Mouse (Mus musculus): ENCODE measurements around the gene Foxn1. TPM values are rescaled to one million over a fixed set of nuclear protein-coding genes. Genes with fewer than 3 reads are reported as not detected.
A peak's percentile ranks its signal among the peaks of the same experiment; 100 is the strongest.

Gene Foxn1
- polyA plus RNA-seq, 1 experiment from 2014 or later: not detected

GRCm38 (mm10) chr11:78353081-78353480 is 33.3 kb downstream of the Foxn1 start:
- no peak overlapping the region for H3K9ac ChIP-seq (ENCODE audit: low read depth, low read length)
- H3K27me3 ChIP-seq (replicated peaks; ENCODE audit: control insufficient read depth, insufficient read depth, low read length): no peaks in the 10 kb centered on the region
- H3K4me1 ChIP-seq (ENCODE audit: control insufficient read depth, insufficient read depth, low read depth, low read length): no peaks in the 10 kb centered on the region
- no peak overlapping the region for H3K4me2 ChIP-seq (ENCODE audit: low read length)
- H3K27ac ChIP-seq (ENCODE audit: low read depth, low read length): no peak overlapping the region
- no peaks in the 10 kb centered on the region for H3K9me3 ChIP-seq (ENCODE audit: control insufficient read depth, low read length)
- no peak overlapping the region for H3K4me3 ChIP-seq (ENCODE audit: low read length)
- peaks cover 6% of the 10 kb centered on the region for H3K36me3 ChIP-seq (ENCODE audit: control insufficient read depth, insufficient read depth, low read length)
- ATAC-seq: no peak
- WGBS: 92% methylated on average over 1 of the region's 1 CpGs

GRCm38 (mm10) chr11:78349441-78350358 is 36.7 kb downstream of the Foxn1 start:
- ATAC-seq: no peak
- Histone ChIP-seq H3K27ac (ENCODE audit: low read depth, low read length) (no peak overlapping the region), H3K4me2 (ENCODE audit: low read length) (no peak overlapping the region), H3K36me3 (ENCODE audit: control insufficient read depth, insufficient read depth, low read length) (peaks cover 9% of the 10 kb centered on the region), H3K4me3 (ENCODE audit: low read length) (no peak overlapping the region), H3K9me3 (ENCODE audit: control insufficient read depth, low read length) (no peaks in the 10 kb centered on the region), H3K27me3 (replicated peaks; ENCODE audit: control insufficient read depth, insufficient read depth, low read length) (no peaks in the 10 kb centered on the region), H3K9ac (ENCODE audit: low read depth, low read length) (no peak overlapping the region), H3K4me1 (ENCODE audit: control insufficient read depth, insufficient read depth, low read depth, low read length) (peaks cover 19% of the 10 kb centered on the region)
- 85% methylated on average over 4 of the region's 4 CpGs for WGBS

DNA sequence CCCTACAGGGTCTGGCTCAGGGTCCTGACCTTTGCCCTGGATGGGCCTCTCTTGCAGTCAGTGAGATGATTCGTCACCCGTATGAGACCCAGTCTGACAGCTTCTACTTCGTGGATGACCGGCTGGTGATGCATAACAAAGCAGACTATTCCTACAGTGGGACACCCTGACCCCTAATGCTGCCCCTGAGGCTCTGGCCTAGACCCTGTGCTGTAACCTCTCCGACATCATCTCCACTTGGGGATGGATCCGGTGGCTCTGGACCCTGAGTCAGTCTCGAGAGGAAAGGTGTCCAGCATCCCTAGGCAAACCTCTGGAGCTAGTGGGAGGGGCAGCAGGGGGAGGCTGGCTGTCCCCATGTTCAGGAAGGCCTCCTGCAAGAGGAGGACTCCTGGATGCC is 37.9 kb downstream of the Foxn1 start:
- ATAC-seq: no peak
- no peak overlapping the region for H3K4me2 ChIP-seq (ENCODE audit: low read length)
- no peak overlapping the region for H3K9ac ChIP-seq (ENCODE audit: low read depth, low read length)
- H3K9me3 ChIP-seq (ENCODE audit: control insufficient read depth, low read length): no peaks in the 10 kb centered on the region
- H3K27ac ChIP-seq (ENCODE audit: low read depth, low read length): no peak overlapping the region
- no peaks in the 10 kb centered on the region for H3K27me3 ChIP-seq (replicated peaks; ENCODE audit: control insufficient read depth, insufficient read depth, low read length)
- H3K36me3 ChIP-seq (ENCODE audit: control insufficient read depth, insufficient read depth, low read length): peaks cover 9% of the 10 kb centered on the region
- H3K4me3 ChIP-seq (ENCODE audit: low read length): no peak overlapping the region
- peaks cover 25% of the 10 kb centered on the region for H3K4me1 ChIP-seq (ENCODE audit: control insufficient read depth, insufficient read depth, low read depth, low read length)
- 30% methylated on average over 7 of the region's 7 CpGs for WGBS

DNA sequence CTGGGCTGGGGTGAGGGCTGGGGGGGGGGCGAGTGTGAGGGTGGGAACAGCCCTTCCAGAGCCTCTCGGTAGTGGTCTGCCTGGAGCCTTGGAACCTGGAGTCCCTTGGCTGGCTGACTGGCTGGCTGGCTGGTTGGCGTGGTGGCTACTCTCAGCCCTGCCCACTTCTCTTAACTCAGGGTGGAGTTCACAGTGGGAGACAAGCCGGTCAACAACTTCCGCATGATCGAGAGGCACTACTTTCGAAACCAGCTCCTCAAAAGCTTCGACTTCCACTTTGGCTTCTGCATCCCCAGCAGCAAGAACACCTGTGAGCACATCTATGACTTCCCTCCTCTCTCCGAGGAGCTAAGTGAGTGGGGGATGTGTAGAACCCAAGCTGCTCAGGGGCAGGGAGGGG is 38.5 kb downstream of the Foxn1 start:
- ATAC-seq: no peak
- WGBS: 80% methylated on average over 9 of the region's 9 CpGs
- Histone ChIP-seq H3K9ac (ENCODE audit: low read depth, low read length) (no peak overlapping the region), H3K27ac (ENCODE audit: low read depth, low read length) (no peak overlapping the region), H3K4me1 (ENCODE audit: control insufficient read depth, insufficient read depth, low read depth, low read length) (peaks cover 27% of the 10 kb centered on the region), H3K9me3 (ENCODE audit: control insufficient read depth, low read length) (no peaks in the 10 kb centered on the region), H3K4me2 (ENCODE audit: low read length) (no peak overlapping the region), H3K36me3 (ENCODE audit: control insufficient read depth, insufficient read depth, low read length) (peaks cover 9% of the 10 kb centered on the region), H3K27me3 (replicated peaks; ENCODE audit: control insufficient read depth, insufficient read depth, low read length) (no peaks in the 10 kb centered on the region), H3K4me3 (ENCODE audit: low read length) (no peak overlapping the region)

DNA sequence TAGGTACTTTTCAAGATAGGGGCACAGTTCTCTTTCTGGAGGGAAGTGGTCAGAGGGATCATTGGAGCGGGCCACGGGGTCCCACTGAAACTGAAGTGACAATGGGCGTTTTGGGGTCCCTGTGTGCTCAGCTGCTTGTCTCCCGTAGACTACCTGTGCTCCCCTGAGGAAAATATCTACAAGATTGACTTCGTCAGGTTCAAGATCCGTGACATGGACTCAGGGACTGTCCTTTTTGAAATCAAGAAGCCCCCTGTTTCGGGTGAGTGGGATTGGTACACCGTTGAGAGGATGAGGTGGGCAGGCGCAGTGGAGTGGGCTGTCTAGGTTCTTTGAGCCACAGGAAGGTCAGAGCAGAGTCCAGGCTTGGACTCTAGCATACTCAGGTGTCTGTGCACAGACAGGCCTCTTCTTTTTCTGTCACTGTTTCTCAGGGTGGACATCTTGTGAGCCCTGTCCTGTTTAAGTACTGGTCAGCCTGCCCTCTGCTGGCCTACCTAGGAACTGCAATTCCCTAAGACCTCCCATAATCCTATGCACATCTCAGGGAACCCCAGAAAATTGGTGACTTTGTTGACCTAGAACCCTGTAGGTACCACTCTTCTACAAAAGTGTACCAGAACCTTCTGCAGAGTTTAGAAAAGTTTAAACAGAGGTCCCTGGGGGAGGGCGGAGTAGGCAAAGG is 39.1 kb downstream of the Foxn1 start:
- Histone ChIP-seq H3K4me3 (ENCODE audit: low read length) (no peak overlapping the region), H3K27ac (ENCODE audit: low read depth, low read length) (no peak overlapping the region), H3K4me1 (ENCODE audit: control insufficient read depth, insufficient read depth, low read depth, low read length) (peaks cover 30% of the 10 kb centered on the region), H3K36me3 (ENCODE audit: control insufficient read depth, insufficient read depth, low read length) (peaks cover 9% of the 10 kb centered on the region), H3K27me3 (replicated peaks; ENCODE audit: control insufficient read depth, insufficient read depth, low read length) (no peaks in the 10 kb centered on the region), H3K4me2 (ENCODE audit: low read length) (no peak overlapping the region), H3K9ac (ENCODE audit: low read depth, low read length) (no peak overlapping the region), H3K9me3 (ENCODE audit: control insufficient read depth, low read length) (no peaks in the 10 kb centered on the region)
- ATAC-seq: no peak
- 91% methylated on average over 10 of the region's 10 CpGs for WGBS

- Histone ChIP-seq H3K4me2 (ENCODE audit: low read length) (no peak overlapping the region), H3K27me3 (replicated peaks; ENCODE audit: control insufficient read depth, insufficient read depth, low read length) (no peaks in the 10 kb centered on the region), H3K36me3 (ENCODE audit: control insufficient read depth, insufficient read depth, low read length) (peaks cover 9% of the 10 kb centered on the region), H3K4me3 (ENCODE audit: low read length) (no peak overlapping the region), H3K4me1 (ENCODE audit: control insufficient read depth, insufficient read depth, low read depth, low read length) (peaks cover 30% of the 10 kb centered on the region), H3K27ac (ENCODE audit: low read depth, low read length) (no peak overlapping the region), H3K9ac (ENCODE audit: low read depth, low read length) (no peak overlapping the region), H3K9me3 (ENCODE audit: control insufficient read depth, low read length) (no peaks in the 10 kb centered on the region)
- 88% methylated on average over 6 of the region's 6 CpGs for WGBS
- ATAC-seq: no peak
Observed at GRCm38 (mm10) chr11:78346326-78347069, 39.9 kb downstream of the Foxn1 start.

DNA sequence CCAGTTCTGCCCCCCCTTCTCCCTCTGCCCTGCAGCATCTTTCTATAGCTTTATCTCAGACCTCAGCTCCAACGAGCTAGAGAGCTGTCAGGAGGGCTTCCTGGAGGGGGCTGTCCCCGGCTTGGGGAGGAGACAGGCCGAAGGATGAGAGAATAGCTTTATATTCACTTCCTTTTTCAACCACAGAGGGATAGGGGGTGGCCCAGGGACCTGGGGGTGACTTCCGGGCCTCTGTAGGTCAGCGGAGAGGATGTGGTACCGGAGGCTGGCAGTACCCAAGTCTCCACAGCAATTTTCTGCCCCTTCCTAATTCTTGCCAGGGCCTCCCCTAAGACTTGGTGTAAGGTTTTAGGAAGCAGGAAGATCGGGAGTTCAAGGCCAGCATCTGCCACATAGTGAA is 40.6 kb downstream of the Foxn1 start:
- no peak overlapping the region; the same call in 1 of the 2 replicates for H3K9ac ChIP-seq (ENCODE audit: low read depth, low read length)
- H3K27ac ChIP-seq (ENCODE audit: low read depth, low read length): no peak overlapping the region
- peaks cover 30% of the 10 kb centered on the region for H3K4me1 ChIP-seq (ENCODE audit: control insufficient read depth, insufficient read depth, low read depth, low read length)
- no peak overlapping the region for H3K4me2 ChIP-seq (ENCODE audit: low read length)
- no peak for ATAC-seq
- peaks cover 11% of the 10 kb centered on the region for H3K36me3 ChIP-seq (ENCODE audit: control insufficient read depth, insufficient read depth, low read length)
- no peak overlapping the region for H3K4me3 ChIP-seq (ENCODE audit: low read length)
- H3K9me3 ChIP-seq (ENCODE audit: control insufficient read depth, low read length): no peaks in the 10 kb centered on the region
- H3K27me3 ChIP-seq (replicated peaks; ENCODE audit: control insufficient read depth, insufficient read depth, low read length): no peaks in the 10 kb centered on the region
- 86% methylated on average over 7 of the region's 7 CpGs for WGBS

DNA sequence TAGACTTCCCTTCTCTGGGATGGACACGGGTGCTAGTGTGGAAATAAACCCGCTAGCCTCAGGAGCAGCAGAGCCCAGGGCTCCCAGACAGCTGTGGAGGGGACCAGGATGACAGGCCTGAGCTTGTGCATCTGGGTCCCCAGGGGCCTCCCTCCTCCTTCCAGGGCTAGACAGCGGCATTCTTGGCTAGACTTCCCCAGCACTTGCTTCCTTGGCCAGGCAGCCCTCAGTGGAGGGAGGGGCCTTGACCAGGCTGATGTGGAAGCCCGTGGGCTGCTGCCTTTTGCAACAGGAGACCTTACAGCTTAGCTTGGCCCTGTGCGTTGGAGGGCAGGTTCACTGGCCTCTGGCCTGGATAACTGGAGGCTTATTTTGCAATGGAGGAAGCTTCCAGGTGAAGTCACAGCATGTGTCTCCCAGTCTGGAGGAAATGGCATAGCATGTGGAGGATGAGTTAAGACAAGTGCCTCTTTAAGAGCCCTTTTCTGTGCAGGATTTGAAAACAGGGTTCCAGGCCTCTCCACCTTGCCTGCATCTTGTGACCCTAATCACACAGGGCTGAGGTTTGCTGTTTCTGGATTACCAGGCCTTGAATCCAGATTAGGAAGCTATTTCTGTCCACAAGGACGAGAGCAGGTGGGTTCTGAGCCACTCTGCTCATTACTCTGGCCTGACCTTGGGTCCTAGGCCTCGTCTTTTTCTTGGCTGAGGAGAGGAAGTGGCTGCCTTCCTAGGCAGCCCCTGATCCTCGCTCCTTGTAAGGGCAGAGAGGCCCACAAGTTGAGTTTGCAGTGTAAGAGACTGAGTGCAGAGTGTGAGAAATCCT is 41.3 kb downstream of the Foxn1 start:
- 0 out of 2 replicates have a peak, but pooled peaks have one; percentile 13 for ATAC-seq

More for the DNA sequence above, 41.3 kb downstream of the Foxn1 start:
- Histone ChIP-seq H3K4me1 (ENCODE audit: control insufficient read depth, insufficient read depth, low read depth, low read length) (peaks cover 30% of the 10 kb centered on the region), H3K9me3 (ENCODE audit: control insufficient read depth, low read length) (no peaks in the 10 kb centered on the region), H3K4me3 (ENCODE audit: low read length) (peak overlapping the region; percentile 96; the same call in 1 of the 2 replicates), H3K9ac (ENCODE audit: low read depth, low read length) (peak overlapping the region; percentile 46), H3K27me3 (replicated peaks; ENCODE audit: control insufficient read depth, insufficient read depth, low read length) (no peaks in the 10 kb centered on the region), H3K4me2 (ENCODE audit: low read length) (peak overlapping the region; percentile 78), H3K27ac (ENCODE audit: low read depth, low read length) (peak overlapping the region; percentile 62; the same call in 1 of the 2 replicates), H3K36me3 (ENCODE audit: control insufficient read depth, insufficient read depth, low read length) (peaks cover 11% of the 10 kb centered on the region)
- WGBS: 53% methylated on average over 8 of the region's 8 CpGs
